Mouse (Mus musculus) urinary bladder, postnatal 4 days (tissue): Measurements from ENCODE around the gene Car12.

Experiments used
- DNase-seq, 2 experiments: peaks; one replicate each; pipeline ENCODE4 v3.0.0; 2021 to 2022; ENCODE audit warnings: low spot score in 2 of 2

Gene Car12

DNA sequence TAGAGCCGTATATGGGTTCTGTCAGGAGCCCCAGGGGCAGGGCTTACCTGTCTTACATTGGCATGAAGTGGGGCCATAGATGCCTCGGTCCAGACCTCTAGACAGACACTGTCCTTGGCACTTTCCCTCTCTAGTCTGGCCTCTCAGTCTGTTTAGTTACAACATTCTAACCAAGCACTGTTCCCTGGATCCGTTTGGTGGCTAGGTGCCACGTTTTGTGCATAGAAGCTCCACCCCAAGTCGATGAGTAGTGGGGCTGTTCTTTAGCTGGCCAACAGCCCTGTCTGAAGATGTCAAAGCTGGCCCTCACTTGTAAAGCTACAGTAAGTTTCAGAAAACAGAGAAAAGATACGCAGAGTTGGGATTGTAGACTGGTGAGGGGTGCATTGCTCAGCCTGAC is 2.9 kb upstream of the Car12 start:
- DNase-seq = peak in 1 of 2 experiments; percentile 25

- no peak for DNase-seq
Measured at GRCm38 (mm10) chr9:66714022-66714515, 583 bp downstream of the Car12 start.

DNA sequence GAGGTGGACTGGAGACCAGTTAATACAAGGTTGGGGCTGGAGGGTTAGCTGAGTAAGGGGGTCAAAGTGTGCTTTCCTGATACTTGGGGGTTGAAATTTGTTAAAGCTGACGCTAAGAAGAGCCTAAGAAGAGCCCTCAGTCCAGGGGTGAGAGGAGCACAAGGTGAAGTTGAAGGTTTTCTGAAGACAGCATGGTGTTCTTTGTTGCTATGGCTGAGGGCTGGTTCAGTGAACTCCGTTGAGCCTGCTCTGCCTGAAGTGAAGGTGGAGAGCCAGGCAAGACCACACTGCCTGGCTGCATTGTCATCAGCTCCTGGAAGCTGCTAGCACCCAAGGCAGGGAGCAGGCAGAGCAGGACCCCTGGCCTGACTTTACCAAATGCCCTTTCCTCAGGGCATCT is 1.9 kb downstream of the Car12 start:
- no peak for DNase-seq

GRCm38 (mm10) chr9:66716533-66716932 is 3.0 kb downstream of the Car12 start:
- DNase-seq = no peak

GRCm38 (mm10) chr9:66720686-66721450 is 7.4 kb downstream of the Car12 start:
- DNase-seq = no peak

DNA sequence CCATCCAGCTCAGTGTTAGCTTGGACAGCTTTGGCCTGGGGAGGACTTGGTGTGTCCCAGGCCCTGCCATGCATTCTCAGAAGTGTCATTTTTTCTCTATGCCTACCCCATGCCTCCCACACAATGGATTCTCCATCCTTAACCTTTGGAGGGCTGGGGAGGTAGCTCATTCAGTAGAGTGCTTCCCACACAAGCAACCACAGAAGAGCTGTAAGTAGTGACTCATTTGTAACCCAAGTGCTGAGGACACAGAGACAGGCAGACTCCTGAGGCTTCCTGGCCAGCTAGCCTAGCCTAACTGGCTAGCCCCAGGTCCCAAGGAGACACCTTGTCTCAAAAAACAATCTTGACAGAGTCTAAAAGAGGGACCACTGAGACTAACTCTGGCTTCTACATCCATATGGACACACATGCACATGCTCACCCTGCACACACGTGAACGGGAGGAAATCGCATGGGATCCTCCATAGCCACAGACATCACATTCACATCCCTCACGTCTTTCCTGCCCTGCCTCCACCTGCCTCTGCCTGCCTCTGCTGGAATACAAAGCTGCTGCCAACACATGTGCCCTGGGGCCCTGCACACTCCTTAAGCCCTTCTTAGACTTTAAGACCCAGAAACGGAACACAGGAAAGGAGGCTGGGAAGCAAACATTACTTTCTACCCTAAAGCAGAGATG is 8.8 kb downstream of the Car12 start:
- no peak for DNase-seq

- DNase-seq = no peak
Measured at GRCm38 (mm10) chr9:66722869-66723272, 9.4 kb downstream of the Car12 start.

GRCm38 (mm10) chr9:66725591-66725990 is 12.1 kb downstream of the Car12 start:
- no peak for DNase-seq

DNA sequence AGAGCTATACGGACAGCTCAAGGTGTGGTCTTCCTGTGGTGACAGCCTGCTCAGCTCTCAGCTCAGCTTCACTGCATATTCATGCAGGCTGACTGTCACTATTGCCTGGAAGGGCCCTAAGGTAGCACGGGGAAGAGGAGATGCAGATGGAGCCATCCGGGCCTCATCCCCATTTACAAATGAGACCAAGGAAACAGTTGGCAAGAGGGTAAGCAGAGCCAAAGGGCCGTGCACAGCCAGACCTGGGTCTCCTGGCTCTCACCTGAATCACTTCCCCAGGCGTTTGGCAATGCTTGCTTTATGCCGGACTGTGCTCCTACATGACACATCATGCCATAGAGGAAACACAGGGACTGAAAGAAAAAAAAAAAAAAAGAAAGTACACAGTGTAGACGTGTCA is 13.8 kb downstream of the Car12 start:
- no peak for DNase-seq

GRCm38 (mm10) chr9:66730556-66730955 is 17.1 kb downstream of the Car12 start:
- no peak for DNase-seq

DNA sequence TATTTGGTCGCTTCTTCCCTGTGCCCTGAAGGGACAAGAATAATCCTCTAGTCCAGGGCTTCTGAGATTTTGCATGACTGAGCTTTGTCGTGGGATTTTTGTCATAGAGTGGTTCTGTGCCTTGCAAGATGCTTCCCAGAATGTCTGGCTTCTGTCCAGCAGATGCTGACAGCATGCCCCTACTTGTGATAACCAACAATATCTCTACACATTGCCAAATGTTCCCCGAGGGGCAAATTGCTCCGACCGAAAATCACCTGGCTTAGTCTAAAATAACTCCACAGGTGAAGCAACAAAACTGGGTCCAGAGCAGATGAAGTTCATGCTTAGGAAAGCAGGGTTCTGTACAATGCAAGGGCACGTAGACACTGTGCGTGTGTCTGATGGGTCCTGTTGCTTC is 17.8 kb downstream of the Car12 start:
- no peak for DNase-seq

GRCm38 (mm10) chr9:66732791-66733691 is 19.6 kb downstream of the Car12 start:
- DNase-seq = no peak

GRCm38 (mm10) chr9:66734568-66734967 is 21.1 kb downstream of the Car12 start:
- DNase-seq = no peak

DNA sequence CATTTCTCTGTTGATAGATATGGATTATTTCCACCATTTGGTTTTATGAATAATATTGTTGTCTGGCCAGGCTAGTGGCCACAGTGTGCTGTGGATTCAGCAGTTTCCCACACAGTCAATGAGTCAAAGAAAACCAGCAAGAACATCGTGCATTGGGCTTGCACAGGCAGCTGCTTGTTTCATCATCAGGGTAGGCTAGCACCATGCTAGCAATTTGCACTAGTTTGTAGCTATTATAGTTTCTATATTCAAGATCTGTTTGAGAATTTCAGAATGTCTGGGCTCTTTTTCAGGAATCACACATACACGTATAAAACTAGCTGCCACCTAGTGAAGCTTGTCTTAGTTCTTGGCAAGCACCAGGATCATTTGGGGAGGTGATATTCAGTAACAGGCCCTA is 21.6 kb downstream of the Car12 start:
- DNase-seq = no peak

DNA sequence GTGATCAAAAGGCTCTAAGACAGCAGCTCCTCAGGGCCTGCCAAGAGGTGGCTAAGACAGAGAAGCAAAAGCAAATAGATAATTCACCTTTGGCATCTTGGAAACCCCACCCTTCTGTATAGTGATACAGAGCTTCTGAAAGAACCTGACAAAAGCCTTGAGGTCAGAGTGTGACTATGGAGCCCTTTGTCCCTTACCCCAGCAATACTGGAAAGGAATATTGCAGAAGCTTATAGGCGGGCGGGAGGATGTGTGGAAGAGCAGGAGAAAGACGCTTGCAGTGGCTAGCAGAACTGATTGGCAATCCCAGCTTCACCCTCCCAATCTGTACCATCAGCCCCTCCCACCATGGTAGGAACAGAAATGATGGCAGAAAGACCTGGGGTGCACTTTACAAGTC is 22.5 kb downstream of the Car12 start:
- DNase-seq = no peak

DNA sequence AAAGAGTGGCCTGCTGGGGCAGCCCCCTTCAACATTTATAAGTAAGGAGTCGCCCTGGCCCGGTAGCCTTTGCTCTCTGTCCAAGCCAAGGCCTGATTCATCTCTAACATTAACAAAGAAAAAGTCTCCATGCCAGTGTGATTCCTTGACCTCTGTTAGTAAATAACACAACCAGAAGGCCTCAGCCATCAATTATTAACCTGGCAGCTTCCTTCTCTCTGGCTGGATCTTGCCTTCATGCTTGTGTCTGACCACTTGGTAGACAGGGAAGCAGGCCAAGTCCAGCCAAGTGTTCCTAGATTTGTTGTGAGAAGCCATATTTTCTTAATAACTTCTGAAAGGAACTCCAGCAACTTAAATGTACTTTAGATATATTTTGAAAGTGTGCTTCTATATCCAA is 23.1 kb downstream of the Car12 start:
- no peak for DNase-seq

DNA sequence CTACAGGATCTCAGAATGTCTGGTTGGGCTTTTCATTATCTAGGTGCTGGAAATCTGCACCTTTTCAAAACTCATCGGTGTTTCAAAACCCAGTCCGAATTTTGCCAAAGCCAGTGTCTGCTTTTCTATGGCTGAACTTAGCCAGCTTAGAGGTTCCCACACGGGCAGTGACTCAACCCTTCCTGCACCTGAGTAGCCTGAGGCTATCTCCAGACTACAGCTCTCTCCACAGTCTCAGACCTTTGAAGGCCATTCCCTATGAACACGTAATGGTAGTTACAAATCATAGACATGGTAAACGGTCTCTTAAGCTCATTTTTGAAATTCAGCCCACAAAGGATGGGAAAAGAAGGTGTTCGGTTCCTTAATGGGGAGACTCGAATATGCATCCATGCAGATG is 26.0 kb downstream of the Car12 start:
- DNase-seq = no peak

DNA sequence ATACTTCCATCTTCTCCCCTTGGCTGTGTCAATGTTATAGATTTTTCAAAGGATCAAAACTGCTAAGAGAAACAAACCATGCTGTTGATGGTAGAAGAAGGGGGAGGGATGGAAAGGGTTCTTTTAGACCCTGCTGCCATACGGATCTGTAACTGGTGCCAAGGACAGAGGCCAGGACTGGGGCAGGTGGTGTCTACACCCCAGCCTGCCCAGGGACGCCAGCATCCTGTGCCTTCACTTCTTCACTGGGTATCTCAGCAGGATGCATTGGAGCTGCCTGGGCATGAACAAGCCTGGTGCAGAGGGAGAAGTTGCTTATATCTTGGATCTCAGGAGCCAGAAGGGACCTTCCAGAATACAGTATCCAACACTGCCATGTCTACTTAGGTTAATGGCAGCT is 31.0 kb downstream of the Car12 start:
- no peak for DNase-seq

DNA sequence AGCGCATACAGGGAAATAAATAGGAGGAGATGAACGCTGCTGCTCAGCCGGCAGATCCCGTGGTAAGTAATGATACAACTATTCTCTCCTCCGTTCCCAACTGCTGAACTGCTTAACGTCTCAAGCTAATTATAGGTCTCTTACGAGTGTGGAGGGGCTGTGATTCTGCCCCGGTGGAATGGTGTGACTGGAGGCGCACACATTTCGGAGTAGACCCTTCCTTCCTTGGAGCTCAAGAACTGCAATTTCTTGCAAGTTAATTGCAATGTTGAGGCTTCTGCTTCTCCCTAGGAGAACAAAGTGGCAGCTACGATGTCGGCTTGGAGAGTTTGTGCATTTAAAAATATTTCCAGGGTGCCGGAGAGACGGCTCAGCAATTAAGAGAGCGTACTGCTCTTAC is 34.9 kb downstream of the Car12 start:
- no peak for DNase-seq

GRCm38 (mm10) chr9:66752849-66753248 is 39.4 kb downstream of the Car12 start:
- no peak for DNase-seq

- DNase-seq = no peak
Measured at GRCm38 (mm10) chr9:66760991-66761390, 47.5 kb downstream of the Car12 start.

GRCm38 (mm10) chr9:66768721-66769120 is 55.2 kb downstream of the Car12 start:
- DNase-seq = no peak
